Mouse (Mus musculus): ENCODE results near the gene Tmem217.
"Not testable (repeated sequence)": the region's sequence is repeated elsewhere in the genome, so short reads cannot be mapped to it uniquely, and the experiment has no call there.

Tmem217 gene

DNA sequence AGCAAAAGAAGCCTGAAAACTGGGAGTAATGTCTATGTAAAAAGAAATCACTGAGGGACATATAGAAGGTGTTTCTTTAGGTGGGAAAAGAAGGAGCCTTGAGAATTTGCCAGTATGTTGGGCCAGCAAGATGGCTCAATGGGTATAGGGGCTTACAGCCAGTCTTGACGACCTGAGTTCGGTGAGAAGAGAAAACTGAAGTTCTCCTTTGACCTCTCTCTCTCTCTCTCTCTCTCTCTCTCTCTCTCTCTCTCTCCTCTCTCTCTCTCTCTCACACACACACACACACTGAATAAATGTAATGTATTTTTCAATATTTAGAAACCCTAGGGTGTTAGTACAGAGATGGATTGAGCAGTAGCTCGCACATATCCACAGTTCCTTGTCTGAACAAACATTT is 3.7 kb downstream of the Tmem217 start:
- DNase-seq = no peak

DNA sequence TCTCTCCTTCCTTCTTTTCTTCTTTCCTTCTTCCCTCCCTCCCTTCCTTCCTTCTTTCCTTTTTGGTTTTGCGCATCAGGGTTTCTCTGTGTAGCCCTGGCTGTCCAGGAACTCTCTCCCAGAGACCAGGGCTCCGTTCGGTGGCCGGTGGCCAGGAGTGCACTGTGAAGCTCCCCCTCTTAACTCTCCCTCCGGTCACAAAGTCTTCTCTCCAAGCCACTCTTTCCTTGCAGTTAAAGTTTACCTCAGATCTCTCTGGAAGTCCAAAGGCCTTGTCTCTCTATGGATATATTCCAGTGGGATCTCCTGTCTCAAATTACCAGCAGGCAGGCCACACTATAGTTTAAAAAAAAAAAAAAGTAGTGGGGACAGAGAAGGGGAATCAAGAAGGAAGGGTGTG is 6.9 kb downstream of the Tmem217 start:
- DNase-seq = peak; percentile 74

DNA sequence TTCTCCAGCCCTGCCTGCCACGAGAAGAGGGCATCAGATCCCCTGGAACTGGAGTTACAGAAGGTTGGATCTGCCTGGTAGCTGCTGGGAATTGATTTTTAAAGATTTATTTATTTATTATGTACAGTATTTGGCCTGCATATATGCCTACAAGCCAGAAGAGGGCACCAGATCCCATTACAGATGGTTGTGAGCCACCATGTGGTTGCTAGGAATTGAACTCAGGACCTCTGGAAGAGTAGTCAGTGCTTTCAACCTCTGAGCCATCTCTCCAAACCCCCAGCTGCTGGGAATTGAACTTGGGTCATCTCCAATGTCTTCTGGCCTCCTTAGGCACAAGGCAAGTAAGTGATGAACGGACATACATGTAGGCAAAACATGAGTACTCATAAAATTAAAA is 8.1 kb downstream of the Tmem217 start:
- no peak for DNase-seq

DNA sequence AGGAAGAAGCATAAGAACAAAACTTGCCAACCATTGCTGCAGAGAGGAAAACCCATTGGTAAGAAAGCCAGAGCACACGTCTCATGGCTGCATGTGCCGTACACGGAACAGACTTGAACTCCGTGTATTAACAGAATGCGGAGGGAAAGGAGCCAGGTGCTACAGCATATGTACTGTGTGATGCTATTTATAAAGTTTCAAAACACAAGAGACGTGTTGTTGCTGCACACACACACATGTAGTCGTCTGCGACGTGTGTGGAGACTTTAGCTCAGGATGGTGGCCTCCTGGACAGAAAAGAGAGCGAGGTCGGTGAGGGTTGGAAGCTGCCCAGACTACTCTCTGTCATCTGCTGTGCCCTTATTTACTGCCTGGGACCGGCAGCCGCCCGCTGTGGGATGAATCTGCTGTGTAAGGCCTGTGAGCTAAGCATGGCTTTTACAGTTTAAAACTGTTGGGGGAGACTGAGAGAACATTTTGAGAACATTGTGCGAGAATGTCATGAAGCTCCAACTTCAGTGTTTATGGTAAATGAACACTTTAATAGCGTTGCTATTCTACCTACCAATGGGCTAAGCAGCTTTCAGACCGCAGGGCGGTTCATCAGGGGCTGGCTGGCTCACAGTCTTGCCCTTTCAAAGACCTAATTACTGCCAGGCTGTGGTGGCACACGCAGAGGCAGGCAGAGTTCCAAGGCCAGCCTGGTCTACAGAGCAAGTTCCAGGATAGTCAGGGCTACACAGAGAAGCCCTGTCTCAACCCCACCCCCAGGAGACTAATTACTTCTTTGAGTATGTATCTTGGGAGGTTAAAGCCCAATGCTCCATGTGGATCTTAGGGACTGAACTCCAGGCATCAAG is 9.1 kb downstream of the Tmem217 start:
- DNase-seq = no peak

DNA sequence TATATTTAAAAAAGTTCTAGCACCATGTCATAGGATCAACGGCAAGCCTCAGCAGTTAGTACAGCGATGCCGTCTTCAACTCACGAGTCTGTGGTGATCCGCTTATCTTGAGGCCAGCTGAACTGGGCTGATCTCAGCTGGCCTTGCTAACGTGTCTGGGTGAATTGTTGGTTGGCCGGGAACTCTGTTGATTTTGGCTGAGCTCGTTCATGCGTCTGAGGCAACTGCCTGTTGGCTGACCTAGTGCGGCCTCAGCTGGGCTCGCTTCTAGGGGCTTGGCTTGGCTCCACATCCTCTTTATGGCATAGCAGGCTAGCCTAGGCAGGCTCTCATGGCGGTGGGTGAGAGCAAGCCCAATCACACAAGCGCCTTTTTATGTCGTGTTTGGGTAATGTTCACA is 10.8 kb downstream of the Tmem217 start:
- peak; percentile 78 for DNase-seq

DNA sequence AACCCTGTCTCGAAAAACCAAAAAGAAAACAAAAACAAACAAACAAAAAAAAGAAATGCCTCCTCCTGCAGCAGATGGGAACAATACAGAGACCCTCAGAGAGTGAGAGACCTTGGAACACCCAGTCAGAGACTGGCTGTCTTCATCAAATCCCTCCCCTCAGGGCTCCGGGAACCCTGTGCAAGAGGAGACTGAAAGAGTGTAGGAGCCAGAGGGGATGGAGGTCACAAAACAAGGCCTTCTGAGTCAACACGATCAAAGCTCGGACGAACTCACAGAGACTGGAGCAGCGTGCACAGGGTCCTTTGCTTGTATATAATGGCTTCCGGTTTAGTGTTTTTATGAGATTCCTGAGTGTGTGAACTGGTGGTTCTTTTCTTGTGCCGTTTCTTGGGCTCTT is 11.8 kb downstream of the Tmem217 start:
- DNase-seq = no peak

DNA sequence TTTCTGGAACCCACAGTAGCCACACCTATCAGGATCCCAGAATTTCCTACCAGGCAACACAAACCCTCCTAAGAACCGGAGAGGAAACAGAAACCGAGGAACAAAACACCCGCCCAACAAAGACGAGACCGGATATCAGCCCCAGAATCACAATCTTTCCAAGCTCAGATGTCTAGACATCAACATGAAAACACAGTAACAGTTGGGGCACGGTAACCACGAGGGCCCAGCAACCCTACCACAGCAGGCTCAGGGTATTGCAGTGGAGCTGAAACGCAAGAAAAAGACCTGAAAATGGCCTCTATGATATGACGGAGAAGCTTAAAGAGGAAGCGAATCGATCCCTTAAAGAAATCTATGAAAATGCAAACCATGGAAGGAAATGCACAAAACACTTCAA is 18.3 kb downstream of the Tmem217 start:
- DNase-seq = no peak

DNA sequence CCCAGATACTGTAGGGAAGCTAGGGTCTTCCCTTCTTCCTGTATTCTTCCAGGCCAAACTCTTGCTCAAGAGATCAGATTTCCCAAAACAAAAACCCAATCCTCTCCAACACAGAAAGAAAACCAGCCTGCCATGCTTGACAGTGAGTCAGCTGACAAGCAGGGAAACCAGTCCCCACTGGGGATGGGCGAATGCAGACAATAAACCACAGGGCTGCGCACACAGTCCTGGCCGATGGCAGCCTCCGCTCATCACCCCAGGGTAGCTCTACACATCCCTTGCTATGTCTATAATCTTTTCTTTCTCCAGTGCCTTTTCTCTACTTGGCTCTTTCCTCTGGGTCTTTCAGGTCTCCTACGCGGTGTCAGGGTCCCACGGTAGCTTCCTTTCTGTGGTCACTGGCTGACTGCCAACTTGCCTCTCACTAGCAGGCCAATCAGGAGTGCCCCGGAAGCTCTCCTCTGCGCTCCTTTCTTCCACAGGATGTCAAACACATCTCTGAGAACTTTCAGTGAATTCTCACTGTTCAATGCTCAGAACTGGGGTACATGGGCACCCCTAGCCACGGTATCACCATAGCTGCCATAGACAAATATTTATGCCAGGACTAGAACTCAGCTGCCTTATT is 20.3 kb downstream of the Tmem217 start:
- DNase-seq = no peak

DNA sequence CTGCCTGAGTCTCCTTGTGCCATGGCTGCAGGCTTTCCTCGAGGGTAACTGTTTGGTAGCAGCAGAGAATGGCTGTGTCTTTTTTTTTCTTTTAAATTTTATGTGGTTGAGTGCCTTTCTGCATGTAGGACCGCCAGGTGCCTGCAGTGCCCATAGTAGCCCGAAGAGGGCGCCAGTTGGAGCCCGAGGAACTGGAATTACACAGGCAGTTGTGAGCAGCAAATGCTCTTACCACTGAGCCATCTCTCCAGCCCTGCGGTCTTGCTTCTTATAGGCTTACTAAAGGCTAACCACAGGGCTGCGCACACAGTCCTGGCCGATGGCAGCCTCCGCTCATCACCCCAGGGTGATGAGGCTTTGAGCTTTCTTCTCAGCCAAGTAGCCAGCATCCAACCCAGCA is 20.9 kb downstream of the Tmem217 start:
- no peak for DNase-seq

DNA sequence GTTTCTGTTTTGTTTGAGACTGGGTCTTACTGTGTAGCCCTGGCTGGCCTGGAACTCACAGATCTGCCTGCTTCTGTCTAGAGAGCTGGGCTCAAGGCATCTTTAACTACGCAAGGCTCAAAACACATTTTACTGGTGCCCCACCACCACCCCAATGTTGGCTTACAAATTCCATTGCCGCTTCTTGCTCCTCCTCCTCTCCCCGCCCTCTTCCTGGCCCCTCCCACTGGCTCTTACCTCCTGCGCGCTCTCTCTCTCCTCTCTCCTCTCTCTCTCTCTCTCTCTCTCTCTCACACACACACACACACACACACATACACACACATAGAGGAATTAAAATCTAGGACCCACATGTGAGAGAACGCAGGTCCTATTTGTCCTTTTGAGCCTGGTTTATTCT is 21.7 kb downstream of the Tmem217 start:
- DNase-seq = no peak

DNA sequence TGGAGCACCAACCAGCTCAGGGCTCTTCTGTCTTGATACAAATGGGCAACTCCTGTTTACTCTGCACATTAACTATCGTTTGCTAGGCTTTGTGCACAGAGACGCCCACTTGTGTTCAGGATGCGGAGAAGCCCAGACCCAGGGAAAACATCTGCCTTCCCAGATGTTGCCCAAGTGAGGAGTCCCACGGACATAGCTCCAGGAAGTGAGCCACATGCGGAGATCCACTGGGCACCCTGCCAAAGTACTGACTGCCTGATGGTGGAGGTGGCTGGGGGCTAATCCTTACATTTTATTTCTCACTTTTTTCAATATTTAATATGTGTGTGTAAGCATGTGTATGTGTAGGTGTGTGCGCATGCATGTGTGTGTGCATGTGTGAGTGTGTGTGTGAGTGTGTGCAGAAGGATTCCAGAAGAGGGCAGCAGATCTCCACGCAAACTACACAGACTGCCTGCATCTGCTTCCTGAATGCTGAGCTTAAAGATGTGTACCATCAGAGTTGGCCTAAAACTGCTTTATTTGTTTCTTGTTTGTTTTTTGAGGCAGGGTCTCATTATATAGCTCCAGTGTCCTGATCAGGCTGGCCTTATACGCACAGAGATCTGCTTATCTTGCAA is 23.5 kb downstream of the Tmem217 start:
- DNase-seq = no peak

DNA sequence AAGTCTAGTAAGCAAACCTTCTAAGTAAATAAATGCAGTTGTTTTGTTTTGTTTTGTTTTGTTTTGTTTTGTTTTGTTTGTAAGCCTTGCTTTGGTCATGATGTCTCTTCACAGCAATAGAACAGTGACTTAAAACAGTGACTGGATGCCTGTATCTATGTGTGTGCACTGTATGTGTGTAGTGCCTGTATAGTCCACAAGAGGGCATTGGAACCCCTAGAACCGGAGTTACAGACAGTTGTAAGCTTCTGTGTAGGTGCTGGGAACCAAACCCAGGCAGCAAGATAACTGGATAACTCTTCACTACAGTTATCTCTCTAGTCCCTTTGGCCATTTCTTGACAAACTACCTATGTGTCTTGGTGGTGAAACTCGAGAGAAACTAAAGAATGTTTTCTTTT is 26.6 kb downstream of the Tmem217 start:
- no peak for DNase-seq

DNA sequence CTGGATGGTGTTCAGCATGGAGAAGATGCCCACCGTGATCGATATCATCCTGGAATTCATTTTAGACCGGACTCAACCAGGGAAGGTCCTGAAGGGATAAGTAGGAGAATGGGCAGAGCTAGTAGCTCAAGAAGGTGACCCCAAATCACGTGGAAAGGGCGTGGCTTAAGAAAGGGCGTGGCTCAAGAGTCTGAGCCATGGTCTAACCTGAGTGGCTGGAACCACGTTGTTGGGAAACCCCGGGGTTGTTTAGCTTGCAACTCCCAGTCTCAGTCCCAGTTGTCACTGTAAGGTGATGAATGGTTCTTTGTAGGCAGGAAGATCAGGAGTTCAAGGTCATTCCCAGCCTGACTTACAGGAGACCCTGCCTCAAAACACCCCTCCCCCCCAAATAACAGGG is 32.5 kb downstream of the Tmem217 start:
- no peak for DNase-seq

DNA sequence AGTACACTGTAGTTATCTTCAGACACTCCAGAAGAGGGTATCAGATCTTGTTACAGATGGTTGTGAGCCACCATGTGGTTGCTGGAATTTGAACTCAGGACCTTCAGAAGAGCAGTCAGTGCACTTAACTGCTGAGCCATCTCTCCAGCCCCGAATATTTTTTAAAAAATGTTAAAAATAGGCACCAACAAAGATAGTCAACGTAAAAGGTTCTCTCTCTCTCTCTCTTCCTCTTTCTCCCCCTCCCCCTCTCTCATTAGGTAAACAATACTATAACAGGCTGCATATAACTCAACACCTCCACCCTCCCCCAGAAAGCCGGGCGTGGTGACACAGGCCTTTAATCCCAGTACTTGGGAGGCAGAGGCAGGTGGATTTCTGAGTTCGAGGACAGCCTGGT is 33.5 kb downstream of the Tmem217 start:
- DNase-seq = not testable (repeated sequence)

DNA sequence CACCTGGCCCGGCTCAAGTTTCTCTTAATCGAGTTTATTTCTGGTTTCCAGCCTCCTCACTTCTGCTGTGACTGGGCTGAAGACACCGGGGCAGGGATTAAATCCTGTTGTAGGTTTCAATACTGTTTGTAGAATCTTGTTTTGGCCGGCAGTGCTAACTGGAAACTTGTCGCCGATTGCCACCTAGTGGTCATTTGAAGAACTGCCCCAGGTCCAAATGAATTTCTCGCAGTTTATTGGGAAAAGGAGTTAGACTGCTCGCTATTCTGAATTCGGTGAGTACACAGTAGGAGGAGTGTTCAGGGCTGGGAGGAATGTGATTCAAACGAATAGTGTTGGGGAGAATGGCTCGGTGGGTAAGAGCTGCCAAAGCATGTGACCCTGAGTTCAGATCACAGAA is 37.8 kb downstream of the Tmem217 start:
- peak; percentile 87 for DNase-seq

DNA sequence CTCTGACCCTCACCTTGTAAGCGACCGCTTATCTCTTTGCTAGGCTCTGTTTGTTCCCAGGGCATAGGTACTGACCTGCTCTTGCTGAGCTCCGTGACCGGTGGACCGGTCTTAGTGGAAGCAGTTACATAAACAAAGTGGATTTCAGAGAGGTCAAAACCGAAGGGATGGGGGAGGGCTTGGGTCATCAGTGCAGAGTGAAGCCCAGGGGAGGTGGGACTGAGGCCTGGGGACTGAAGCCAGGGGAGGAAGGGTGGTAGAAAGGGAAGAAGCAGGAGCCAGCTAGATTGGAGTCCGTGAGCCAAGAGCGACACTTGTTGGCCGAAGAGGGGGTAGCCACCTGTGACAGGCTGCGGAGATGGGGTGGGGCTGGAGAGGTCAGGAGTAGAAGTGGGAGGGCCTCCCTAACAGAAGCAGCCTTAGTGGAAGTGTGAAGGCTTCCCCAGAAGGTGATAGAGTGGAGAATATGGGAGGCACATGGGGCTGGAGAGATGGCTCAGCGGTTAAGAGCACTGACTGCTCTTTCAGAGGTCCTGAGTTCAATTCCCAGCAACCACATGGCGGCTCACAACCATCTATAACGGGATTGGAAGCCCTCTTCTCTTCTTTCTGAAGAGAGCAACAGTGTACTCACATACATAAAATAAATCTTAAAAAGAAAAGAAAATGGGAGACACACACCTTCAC is 39.0 kb downstream of the Tmem217 start:
- DNase-seq = peak; percentile 78

DNA sequence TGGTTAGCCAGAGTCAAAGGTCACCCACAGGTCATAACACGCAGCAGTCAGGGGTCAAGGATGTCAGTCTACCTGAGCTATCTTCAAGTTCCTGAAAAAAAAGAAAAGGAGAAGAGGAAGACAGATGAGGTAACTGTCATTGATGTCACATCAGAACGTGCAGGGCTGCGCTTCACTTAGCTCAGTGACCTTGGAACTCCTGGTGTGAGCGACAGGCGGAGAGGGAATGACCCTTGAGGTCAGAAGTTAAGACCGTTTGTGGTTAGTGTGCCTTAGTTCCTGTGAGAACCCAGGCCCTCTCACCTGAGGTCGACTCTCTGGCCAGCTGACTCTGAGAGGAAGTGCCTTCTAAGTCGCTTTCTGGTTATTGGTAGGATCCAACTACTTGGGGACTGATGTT is 41.5 kb downstream of the Tmem217 start:
- no peak for DNase-seq

DNA sequence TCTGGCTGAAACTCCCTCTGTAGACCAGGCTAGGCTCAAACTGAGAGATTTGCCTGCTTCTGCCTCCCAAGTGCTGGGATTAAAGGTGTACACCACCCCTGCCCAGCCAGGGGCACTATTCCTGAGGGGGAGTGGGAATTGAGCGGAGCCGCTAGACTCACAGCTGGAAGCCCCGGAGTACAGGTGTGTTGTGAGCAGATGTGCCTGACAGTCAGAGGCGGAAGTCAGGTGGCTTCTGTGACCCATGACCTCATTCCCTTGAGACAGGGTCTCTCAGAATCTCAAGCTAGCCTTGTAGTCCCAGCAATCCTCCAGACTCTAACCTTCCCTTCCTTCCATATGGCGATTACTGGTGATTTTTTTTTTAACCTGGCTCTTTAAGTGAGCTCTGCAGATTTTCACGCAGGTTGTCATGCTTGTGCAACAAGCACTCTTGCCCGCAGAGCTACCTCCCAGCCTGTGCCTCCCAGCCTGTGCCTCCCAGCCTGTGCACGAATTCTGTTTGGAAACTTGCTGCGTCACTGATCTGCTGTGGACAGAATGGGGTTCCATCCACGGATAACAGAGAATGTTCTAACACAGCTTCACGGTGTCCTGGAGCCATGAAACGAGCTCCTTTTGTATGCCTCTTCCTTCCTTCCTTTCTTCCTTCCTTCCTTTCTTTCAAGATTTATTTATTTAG is 43.1 kb downstream of the Tmem217 start:
- no peak for DNase-seq

DNA sequence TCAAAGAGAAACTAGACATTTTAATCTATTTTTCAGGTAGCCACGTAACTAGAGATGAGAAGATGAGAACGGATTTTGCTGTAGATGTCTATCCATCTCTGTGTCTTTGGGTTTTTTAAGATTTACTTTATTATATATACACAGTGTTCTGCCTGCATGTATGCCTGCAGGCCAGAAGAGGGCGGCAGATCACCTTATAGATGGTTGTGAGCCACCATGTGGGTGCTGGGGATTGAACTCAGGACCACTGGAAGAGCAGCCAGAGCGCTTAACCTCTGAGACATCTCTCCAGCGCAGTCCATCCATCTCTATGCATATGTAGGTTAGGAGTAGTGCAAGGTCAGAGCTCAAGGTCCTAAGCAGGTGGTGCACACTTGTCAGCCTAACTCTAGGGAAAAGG is 48.5 kb downstream of the Tmem217 start:
- DNase-seq = no peak

DNA sequence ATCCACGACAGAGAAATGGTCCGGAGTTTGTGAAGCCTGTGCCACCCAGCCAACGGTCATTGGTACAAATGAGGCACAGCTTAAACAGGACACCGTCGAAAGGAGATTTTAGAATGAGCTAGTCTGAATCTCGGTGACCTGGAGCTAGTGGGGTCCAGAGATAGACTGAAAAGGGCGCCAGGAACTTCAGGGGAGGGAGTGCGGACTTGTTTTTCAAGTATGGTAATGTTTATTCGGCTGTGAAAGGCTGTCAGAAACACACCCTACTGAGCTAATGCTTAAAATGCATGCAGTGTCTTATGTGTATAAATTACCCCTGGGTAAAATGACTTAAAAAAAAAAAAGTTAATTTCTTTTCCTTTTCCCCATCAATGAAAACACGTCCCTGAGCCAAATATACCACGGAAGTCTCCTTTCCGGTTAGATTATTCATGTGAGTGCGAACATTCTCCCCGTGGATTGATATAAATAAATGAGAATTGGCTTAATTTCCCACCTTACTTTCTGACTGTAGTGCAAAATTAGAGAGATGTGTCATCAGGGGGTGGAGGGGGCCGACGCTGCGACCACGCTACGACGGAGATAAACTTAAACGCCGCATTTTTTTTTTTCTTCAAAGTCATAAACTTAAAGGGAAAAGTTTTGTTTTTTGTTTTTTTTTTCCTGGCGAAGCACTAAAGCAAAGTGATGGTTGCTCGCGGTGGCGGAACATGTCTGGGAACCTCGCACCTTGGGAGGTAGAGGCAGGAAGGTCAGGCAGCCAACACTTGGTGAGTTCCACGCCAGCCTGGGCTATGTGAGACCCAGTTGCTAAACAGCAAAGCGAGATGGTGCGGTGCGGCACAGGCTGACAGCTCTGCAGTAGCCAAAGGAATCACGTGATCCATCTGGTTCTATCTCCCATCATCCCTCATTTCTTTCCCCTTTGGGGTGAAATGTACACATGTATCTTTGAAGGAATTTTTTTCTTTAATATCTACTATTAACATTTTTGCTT is 49.2 kb downstream of the Tmem217 start:
- no peak for DNase-seq

DNA sequence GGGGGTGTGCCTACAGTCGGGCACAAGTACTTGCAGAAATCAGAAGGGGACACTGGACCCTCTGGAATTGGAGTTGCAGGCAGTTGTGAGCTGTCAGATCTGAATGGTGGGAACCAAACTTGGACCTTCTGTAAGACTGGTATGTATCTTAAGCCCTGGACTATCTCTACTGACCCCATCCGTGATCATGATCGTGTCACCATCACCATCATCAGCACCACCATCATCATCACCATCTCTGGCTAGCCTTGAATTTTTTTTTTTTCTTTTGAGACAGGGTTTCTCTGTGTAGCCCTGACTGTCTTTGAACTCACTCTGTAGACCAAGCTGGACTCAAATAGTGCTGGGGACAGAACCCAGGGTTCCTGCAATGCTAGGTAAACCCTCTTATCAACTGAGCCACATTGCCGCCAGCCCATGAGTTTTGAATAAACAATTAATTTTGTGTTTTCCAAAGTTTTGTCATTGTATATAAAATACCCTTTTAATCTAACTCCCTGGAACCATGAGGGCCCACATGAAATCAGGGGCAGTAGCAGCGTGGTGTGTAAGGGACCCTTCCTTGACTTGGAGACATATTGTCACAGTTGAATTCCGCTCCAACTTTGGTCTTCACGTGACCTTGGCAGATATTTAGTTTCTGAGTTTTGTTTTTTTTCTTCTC is 50.0 kb downstream of the Tmem217 start:
- DNase-seq = no peak
